Mouse (Mus musculus) thymus, adult 18-20 months (tissue): ENCODE measurements around the gene Pofut2.
A peak's percentile ranks its signal among the peaks of the same experiment; 100 is the strongest.

Source experiments
- DNase-seq, 2 experiments: peaks; one replicate each; pipeline ENCODE4 v3.0.0; 2022; ENCODE audit warnings: mixed read lengths in 2 of 2

Gene Pofut2

DNA sequence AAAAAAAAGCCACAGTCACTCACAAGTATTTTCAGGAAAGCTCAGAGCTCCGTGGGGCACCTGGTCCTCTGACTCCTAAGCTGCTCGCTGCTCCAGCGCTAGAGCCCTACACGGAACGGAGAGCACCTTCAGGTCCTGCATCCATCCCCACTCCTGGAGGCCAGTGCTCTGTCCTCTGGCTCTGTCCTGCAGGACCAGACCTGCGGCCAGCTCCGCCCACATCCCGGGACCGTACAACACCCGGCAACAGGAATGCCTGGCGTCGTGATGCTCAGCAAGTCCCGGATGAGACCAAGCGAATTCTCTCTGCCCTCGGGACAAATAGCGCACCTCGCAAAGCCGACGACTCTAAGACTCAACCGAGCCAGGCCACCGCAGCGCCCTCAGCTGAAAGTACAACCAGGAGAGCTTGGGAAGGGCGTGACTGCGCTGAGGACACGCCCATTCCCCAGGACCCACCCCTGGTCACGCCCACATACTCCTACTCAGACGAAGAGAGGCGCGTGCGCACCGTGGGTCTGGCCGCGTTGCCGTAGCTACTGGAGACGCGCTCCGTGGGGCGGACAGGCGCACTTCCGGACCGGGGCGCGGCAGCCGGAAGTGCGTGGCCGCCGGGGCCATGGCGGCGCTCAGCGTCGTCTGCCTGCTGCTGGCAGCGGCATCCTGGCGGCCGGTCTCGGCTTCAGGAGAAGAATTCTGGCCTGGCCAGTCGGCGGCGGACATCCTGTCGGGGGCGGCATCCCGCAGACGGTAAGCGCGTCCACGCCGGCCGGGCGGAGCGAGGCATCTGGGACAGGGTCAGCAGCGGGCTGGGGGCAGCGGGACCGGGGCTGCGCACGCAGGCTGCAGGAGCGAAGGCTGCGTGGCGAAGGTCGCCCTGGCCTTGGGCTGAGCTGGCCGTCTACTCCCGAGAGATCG lies at the start of gene Pofut2:
Gene Pofut2 (plus strand): TSS at position 515 of the 918 bp plus-strand sequence.
- peak; percentile 91 to 92 for DNase-seq

DNA sequence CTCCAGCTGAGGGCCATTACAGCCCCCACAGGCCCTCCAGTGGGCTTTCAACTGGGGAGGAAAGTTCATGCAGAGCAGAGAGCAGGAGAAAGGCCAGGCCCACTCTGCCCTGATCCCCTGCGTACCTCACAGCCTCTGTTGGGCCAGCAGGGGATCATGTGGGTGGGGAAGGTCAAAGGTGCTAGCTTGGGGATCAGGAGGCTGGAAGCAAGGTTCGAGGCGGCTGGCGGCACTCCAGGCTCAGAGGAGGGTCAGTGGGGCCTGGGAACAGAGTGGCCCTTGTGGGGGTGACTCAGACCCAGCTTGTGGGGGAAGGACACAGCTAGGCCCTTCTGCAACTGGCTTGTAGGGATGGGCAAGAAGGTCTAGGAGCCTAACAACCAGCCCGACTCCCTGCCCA lies 49.8 kb upstream of the Pofut2 start:
- no peak for DNase-seq

DNA sequence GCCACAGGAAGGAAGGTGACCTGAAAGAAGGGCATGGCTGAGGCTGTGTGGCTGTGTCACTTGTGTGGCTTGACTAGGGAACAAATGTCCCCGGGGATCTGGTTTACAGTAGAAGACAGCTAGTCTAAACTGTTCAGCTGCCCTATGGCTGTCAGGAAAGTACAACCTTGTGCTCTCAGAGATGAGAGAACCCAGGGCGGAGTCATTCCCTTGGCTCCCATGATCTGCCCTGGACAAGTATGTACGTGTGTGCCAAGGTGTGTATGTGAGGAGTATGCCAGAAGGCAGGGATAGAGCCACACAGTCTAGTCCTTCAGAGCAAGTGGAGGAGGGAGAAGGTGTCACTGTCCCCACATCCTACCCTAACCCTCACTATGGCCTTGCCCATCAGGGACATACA lies 48.4 kb upstream of the Pofut2 start:
- DNase-seq, result no peak

GRCm38 (mm10) chr10:77211116-77211570 lies 47.9 kb upstream of the Pofut2 start:
- DNase-seq, result no peak

GRCm38 (mm10) chr10:77212354-77213120 lies 46.5 kb upstream of the Pofut2 start:
- DNase-seq, result no peak

DNA sequence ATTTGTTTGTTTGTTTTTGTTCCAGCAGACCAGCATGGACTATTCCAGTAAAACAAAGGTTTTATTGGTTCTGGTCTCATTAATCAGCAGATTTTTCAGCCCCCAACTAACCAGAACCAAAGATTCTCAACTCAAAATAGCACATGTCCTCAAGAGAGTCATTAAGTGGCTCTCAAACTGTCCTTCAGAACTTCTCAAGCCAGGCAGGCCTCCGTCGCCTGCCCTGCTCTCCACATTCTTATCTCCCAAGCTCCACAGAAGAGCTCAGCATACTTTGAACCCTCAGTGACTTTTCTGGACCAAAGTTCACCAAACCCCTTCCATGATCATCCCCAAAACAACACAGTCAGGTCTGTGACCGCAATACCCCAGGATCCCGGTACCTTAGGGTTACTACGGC lies 45.5 kb upstream of the Pofut2 start:
- DNase-seq, result no peak

DNA sequence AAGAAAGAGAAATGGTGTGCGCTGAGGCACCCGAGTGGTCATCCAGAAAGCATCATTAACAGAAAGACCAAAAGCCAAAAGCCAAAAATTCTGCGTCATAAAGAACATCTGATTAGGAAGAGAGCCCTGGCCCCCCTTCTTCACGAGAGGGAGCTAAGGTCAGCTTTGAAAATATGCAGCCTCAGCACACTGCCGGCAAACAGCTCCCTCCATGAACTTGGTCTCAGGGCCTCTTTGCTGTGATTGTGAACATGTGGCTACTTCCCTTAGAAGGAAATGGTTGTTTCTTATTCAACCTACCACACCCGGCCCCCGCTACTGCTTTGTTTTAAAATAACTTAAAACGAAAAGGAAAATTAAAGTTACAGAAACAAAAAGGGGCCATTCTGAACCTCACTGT lies 44.4 kb upstream of the Pofut2 start:
- no peak for DNase-seq

DNA sequence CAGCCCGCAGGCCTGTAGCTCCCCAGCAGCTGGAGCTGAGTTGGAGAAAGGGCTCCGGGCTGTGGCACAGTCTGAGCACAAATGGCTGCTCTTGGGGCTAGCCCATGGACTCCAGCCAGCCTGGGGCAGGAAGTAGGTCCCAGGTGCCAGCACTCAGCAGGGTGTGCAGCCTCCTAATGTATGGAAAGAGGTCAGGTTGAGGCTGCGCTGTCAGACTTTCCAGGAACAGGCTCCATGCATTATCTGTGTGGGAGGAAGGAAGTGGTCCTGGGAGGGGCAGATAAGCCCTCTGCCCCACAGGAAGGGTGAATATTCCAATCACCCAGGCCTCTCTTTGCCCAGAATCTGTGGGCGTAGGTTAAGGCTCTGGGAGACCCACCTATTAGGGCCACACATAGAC lies 43.4 kb upstream of the Pofut2 start:
- no peak for DNase-seq

- DNase-seq, result no peak
Observed at GRCm38 (mm10) chr10:77216313-77216712, 42.7 kb upstream of the Pofut2 start.

- DNase-seq, result no peak
Observed at GRCm38 (mm10) chr10:77217155-77217731, 41.8 kb upstream of the Pofut2 start.

GRCm38 (mm10) chr10:77218059-77218458 lies 41.0 kb upstream of the Pofut2 start:
- DNase-seq, result no peak

DNA sequence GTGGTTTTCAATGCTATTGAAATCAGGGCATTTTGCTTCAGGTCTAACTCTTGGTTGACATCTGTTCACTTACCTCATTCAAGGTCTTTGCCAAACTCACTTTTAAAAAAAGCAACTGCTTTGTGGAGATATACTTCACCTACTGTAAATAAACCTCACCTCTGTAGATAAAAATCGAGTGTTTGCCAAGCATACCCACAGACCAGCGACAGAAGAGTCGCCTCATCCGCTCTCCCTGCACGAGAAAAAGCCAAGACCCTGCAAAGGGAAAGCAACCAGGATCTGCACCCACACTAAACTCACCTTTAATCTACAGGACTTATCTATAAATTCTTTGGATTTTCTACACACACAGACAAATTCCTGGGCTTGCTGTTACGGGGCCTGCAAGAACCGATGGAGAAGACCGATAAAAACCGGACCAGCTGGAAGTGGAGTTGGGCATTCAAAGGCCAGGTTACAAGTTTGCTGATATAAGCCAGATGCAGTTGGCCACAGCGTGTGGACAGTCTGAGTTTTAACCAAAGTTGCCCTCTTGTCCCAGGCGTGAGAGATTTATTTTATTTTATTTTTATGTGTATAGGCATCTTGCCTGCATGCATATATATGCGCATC lies 39.5 kb upstream of the Pofut2 start:
- DNase-seq, result no peak

GRCm38 (mm10) chr10:77221108-77221507 lies 37.9 kb upstream of the Pofut2 start:
- no peak for DNase-seq

DNA sequence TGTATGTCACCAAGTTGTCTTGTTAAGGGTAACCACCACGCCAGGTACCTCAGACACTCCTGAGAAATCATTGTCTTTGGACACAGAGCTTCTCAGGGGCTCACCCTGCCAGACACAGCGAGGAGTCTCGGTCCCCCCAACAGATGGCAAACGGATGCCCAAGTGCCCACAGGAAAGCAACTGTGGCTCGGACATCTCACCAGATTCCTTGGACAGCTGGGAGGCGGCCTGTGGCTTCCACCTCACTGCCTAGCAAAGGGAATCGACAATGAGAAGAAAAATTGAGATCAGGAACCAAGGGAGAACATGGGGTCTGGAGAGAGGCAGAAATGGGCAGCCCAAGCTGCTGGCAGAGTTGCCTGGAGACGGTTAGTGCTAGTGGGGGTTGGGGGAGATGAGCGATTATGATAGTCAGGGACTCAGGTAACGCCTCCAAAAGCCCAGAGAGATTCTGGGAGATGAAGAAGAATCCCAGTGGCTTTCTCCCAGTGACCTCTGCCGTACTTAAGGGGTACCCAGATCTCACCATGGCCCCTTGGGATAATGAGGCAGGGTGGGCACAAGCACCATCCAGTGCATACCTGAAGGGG lies 36.0 kb upstream of the Pofut2 start:
- no peak for DNase-seq

GRCm38 (mm10) chr10:77224390-77224789 lies 34.6 kb upstream of the Pofut2 start:
- DNase-seq, result no peak

DNA sequence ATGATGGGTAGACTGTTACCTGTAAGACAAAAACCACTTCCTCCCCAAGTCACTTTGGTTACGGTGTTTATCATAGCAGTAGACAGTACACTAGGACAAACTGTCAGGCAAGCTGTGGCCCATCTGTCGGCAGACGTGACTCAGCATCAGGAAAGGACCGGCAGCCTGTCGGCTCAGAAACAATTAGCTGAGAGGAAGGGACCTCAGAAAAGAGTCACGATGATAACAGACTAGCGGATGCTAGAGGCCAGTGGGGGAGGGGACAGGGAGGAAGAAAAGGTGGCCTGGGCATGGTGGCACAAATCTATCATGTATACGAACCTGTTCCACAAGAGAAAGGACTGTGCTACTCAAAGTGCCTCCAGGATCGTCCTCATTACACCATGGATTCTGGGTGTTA lies 33.6 kb upstream of the Pofut2 start:
- no peak for DNase-seq

- DNase-seq, result no peak
Observed at GRCm38 (mm10) chr10:77225995-77226688, 32.9 kb upstream of the Pofut2 start.

- no peak for DNase-seq
Observed at GRCm38 (mm10) chr10:77226691-77227367, 32.2 kb upstream of the Pofut2 start.

GRCm38 (mm10) chr10:77227368-77227723 lies 31.7 kb upstream of the Pofut2 start:
- no peak for DNase-seq

DNA sequence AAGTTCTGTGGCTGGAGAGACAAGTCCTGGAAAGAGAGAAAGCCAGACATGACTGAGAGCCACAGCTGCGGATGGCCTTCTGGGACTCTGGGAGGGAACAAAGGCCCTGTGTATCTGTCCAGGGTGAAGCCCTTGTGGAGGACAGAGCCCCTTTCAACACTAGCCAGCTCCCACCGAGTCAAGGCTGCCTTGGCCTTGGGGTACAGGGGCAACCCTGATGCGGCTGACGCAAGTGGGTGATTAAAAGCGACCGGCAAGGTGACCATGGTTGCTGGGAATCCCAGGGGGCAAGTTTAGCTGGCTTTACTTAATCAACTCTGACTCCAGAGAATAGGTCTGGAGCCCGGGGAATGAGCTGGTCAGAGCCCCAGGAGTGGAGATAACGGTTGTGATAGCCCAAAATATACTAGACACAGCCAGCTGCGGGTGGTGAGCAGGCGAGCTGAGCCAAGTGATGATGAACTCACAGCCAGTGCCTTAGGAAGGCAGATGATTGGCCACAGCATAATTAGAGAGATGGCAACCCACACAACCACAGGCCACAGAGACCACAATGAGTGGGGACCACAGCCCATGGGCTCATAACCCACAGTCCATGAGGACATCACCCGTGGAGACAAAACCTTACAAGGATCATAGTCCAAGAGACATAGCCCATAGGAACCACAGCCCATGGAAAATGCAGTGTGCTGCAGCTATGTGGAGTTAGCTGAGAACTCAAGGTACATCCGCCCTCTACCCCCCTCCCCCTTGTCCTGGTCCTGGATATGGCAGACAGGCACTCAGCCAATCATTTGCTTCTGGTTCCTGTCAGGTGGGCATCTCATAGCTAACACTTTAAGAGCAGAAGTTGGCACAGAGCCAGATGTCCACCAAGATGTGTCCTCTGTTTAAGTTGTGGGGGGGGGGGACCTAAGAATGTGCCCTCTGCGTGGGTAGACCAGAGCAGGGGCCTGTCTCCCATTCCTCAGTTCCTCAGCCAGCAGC lies 29.1 kb upstream of the Pofut2 start:
- DNase-seq, result no peak
